Mouse (Mus musculus): ENCODE measurements around the gene Rab11fip5.

Gene Rab11fip5

DNA sequence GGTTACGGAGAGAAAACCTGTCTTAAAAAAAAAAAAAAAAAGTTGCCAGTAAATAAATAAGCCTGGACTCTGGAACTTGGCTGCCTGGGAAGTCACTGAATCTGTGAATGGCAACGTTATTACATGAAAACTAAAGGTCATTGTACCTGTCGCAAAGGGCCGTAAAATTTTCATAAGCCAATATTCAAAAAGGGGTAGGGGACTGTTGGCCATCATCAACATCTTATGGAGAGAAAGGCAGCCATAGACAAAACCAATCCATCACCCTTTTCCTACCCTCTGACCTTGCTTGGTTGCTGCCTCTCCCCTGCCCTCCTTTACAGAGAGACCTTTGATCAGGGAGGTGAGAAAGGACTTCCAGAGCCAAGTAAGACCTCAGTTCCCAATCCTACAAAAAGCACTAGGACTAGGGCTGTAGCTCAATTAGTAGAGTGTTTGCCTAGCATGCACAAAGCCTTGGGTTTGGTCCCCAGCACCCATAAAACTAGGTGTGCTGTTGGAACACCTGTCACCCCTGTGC, 44.7 kb downstream of the Rab11fip5 start:
- ChIA-PET CTCF (interaction anchor here in 1 of 4 experiments (1.2 kb wide), 1 partner anchor 17 kb away, joined by 4 read pairs; no protein-coding TSS in a partner anchor), POLR2A (interaction anchor here in 1 of 4 experiments (1.1 to 1.9 kb wide), 2 partner anchors 11 to 21 kb away, joined by 3 to 7 read pairs; no protein-coding TSS in a partner anchor)

DNA sequence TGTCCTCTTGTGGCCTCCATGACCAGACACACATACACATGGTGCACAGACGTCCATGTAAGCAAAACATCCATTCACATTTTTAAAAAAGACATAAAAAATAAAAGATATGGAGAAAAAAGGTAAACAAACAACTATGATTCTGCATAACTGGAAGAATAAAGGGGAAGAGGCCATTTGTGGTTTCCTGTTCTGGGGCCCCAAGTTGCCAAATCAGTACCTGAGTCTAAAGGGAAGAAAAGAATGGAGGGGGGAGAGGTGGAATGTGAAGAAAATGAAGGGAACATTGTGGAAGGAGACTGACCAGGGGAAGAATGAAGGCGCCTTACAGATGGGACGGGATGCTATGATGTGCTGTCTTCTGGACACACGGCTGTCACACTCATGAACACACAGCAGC, 47.9 kb downstream of the Rab11fip5 start:
- ChIA-PET POLR2A (no interaction called here), CTCF (no interaction called here)

DNA sequence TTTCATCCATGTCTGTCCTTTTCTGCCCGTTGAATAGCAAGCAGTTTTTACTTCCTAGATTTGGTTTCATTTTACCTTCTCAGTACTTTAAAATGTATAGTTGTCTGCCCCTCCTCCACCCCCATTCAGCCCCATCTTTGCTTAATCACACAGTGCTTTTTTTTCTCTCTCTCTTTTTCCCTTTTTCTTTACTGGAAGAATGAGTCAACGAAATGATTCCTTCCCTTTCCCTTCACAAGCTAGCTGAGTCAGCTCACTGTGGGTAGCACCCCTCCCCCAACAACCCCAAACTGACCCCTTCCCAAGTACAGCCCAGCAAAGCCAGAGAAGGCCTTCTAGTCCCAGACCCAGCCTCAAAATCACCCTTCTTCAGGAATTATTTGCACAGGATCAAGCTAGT, 49.3 kb downstream of the Rab11fip5 start:
- ChIA-PET POLR2A (interaction anchor here in 2 of 4 experiments (0.8 to 1.4 kb wide), 4 partner anchors 9 to 18 kb away, joined by 3 read pairs; no protein-coding TSS in a partner anchor), CTCF (no interaction called here)

DNA sequence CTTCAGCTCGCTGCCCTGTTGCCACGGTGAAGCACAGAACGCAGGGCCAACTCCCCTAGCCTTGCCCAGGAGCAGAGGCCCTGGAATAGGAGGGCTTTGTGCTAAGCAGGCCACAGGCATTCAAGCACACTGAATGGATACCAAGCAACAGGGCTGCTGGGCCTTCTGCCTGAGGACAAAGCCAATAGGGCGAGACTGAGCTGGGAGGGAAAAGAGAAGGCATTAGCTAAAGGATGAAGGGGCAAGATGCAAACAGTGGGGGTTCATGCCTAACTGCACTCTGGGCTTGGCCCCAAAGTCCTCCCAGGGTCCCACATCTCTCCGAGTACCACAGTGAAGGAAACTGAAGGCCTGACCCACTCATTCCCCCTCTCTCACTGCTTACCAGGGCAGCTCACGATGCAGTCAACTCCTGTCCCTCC, 54.0 kb downstream of the Rab11fip5 start:
- ChIA-PET POLR2A (interaction anchor here (0.6 to 1.5 kb wide), 7 partner anchors 11 to 132 kb away, joined by 3 to 7 read pairs (median 4); no protein-coding TSS in a partner anchor), CTCF (interaction anchor here in 2 of 4 experiments (0.6 to 1.2 kb wide), 3 partner anchors 14 to 37 kb away, joined by 3 to 5 read pairs (median 3); no protein-coding TSS in a partner anchor)

DNA sequence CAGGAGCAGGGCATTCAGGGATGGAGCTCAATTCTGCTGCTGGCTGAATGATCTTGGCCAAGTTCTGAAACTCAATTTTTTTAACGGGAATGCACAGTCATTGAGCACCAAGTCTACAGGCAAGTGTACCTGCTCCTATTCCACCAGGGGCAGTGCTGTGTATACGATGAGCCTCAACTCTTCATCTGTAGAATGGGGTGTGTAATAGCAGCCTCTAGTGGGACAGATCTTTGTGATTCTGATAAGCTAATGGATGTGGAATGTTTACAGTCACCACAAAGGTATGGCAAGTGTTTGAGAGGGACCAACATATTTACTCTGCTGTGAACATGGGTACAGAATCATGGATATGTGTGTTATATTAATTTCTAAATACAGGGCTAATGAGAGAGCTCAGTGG, 58.2 kb downstream of the Rab11fip5 start:
- ChIA-PET CTCF (interaction anchor here (0.8 to 2.3 kb wide), 4 partner anchors 44 to 161 kb away, joined by 3 to 22 read pairs (median 6); no protein-coding TSS in a partner anchor), POLR2A (interaction anchor here in 2 of 4 experiments (0.8 to 1.3 kb wide), 4 partner anchors 16 to 161 kb away, joined by 3 to 14 read pairs (median 4); partner anchors contain the start of genes Cct7 (in 1 of the 2) and Pradc1 (in 1 of the 2))

DNA sequence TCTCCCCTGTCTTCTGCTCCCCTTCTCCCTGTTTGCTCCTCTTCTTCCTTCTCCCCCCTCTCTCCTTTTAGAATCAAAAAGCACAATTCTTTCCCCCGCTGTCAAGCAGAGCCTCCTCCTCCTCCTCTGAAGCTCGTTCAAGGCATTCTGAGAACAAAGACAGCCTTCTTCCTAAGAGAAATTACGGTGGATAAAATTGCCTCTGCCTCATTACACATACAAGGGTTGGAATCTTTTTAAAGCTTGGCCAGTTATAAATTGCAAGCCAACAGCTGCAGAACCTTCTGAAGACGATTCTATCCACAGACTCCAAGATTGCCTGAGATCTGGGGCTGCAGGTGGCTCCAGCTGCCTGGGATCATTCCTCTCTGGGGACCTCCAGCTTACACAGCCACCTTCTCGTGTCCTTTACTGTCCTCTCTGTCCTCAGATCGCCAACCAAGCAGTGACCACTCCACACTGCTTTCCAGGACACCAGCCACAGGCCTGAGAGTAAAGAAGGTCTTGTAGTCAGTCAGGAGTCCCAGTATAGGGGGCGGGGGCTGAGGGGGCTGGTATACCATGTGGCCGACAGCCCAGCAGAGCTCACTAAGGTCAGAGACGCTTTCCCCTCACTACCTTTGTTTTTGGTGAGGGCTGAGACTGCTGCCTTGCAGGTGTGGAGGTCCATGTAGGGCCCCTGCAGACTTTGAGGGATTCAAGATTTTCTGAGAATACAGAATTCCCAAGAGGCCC, 60.2 kb downstream of the Rab11fip5 start:
- ChIA-PET CTCF (interaction anchor here in 3 of 4 experiments (0.6 to 1.4 kb wide), 6 partner anchors 9 to 155 kb away, joined by 3 to 5 read pairs (median 3); no protein-coding TSS in a partner anchor), POLR2A (interaction anchor here in 2 of 4 experiments (0.7 to 1.8 kb wide), 6 partner anchors 11 to 154 kb away, joined by 3 to 4 read pairs (median 4); partner anchors contain the start of genes Cct7 (in 1 of the 2) and Pradc1 (in 1 of the 2))

DNA sequence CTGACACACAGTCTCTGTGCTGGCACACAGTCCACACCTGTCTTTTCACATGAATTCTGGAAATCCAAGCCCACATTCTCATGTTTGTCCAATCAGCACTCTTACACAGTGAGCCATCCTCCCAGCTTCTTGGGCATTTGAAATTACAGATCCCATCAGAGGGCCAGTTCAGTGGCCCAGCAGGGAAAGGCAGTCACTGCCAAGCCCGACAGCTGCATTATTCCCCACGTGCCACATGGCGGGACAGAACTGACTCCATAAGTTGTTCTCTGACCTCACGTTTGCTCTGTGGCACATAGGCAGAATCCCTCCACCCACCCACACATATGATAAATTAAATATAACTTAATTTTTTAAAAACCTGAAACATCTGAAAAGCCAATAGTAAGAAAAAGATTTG, 66.5 kb downstream of the Rab11fip5 start:
- ChIA-PET POLR2A (no interaction called here), CTCF (interaction anchor here in 1 of 4 experiments (1.1 kb wide), 1 partner anchor 147 kb away, joined by 3 read pairs; no protein-coding TSS in a partner anchor)

DNA sequence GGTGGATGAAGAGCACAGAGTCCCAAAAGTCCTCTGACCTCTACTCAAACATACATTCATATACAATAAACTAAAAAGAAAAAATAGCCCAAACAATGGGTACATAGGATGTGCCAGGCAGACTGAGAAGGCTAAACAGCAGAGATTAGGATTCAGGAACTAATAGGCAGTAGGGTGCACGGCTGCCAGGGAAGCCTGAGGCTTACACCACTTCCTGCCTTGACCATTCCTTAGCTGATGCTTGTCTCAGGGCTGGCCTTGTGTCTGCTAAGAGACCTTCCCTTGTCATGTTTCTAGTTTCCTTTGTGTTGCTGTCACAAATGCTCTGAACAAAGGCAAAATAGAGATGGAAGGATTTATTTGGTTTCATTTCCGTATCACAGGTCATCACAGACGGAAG, 68.1 kb downstream of the Rab11fip5 start:
- ChIA-PET POLR2A (interaction anchor here in 1 of 4 experiments (1.5 kb wide), 1 partner anchor 13 kb away, joined by 3 read pairs; no protein-coding TSS in a partner anchor), CTCF (no interaction called here)

DNA sequence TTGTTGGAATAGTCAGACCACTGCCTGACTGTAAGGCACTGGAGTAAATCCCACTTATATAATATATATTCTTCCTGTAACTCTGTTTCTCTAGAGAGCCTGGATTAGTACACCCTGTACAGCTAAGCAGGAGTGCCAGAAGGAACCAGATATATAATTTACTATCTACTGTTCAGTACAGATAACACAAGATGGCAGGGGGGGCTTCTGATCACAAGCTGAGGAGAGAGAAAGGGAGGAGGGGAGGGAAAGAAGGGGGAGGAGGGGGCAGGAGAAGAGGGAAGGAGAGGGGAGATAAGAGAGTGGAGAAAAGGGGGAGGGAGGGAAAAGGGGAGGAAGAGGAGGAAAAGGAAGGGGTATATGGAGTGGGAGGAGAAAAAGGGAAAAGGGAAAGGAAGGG, 68.6 kb downstream of the Rab11fip5 start:
- ChIA-PET POLR2A (interaction anchor here in 1 of 4 experiments (0.6 to 1.5 kb wide), 2 partner anchors 12 to 27 kb away, joined by 3 read pairs; no protein-coding TSS in a partner anchor), CTCF (interaction anchor here in 1 of 4 experiments (2.6 kb wide), 1 partner anchor 19 kb away, joined by 6 read pairs; no protein-coding TSS in a partner anchor)

DNA sequence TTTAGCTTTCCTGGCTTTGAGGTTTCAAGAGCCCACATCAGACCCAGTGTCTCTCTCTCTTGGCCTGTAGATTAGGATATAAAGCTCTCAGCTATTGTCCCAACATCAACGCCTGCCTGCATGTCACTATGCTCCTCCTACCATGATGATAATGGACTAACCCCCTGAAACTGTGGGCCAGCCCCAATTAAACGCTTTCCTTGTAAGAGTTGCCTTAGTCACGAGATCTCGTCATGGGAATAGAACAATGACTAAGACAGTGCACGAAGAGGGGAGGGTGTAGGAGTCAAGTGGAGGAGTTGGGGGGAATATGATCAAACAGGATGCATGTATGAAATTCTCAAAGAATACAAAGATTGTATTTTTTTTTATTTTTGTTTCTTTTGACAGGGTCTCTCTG, 69.5 kb downstream of the Rab11fip5 start:
- POLR2A ChIA-PET, result interaction anchor here in 3 of 4 experiments (0.8 to 2.2 kb wide), 7 partner anchors 17 to 150 kb away, joined by 3 to 6 read pairs (median 3); no protein-coding TSS in a partner anchor
- CTCF ChIA-PET, result interaction anchor here (0.6 to 2.6 kb wide), 6 partner anchors 12 to 168 kb away, joined by 3 to 8 read pairs (median 4); no protein-coding TSS in a partner anchor

DNA sequence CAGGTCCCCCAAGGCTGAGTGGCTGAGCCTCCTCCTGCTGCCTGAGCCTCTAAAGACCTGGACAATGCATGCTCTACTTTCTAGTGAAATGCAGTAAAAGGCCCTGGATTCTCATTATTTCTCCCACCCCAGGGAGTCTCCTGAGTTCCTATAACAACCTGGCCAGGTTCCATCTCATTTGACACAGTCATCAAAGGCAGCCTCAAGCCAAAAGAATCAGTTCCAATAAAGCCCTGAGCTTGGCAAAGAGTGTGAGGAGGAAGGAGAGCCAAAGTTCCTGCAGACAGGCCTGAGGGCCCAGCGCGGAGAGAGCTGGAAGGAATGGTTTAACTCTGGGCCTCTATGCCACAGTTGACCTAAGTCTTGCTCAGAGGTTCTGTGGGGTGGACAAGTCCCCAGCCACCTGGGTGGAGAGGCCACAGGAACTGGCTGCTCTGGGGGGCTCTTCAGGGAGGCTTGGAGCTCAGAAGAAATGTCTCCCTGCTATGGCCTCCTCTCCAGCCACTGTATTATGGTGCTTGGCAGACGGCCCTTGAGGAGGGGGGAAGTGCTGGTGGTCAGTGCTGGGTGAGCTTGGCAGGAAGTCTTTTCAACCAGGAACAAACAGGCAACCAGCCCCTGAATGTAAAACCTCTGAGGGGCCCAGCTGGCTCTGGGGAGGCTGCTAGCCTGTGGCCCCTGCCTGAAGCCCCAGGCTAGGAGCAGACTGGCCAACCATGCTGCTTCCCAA, 71.9 kb downstream of the Rab11fip5 start:
- CTCF ChIA-PET, result interaction anchor here in 3 of 4 experiments (0.6 to 1.6 kb wide), 4 partner anchors 63 to 148 kb away, joined by 3 to 6 read pairs (median 4); partner anchors contain the start of gene Rab11fip5 (in 1 of the 3)
- POLR2A ChIA-PET, result interaction anchor here in 3 of 4 experiments (1.1 to 2.5 kb wide), 4 partner anchors 10 to 142 kb away, joined by 3 to 8 read pairs (median 5); partner anchors contain the start of gene Sfxn5 (in 1 of the 3)

DNA sequence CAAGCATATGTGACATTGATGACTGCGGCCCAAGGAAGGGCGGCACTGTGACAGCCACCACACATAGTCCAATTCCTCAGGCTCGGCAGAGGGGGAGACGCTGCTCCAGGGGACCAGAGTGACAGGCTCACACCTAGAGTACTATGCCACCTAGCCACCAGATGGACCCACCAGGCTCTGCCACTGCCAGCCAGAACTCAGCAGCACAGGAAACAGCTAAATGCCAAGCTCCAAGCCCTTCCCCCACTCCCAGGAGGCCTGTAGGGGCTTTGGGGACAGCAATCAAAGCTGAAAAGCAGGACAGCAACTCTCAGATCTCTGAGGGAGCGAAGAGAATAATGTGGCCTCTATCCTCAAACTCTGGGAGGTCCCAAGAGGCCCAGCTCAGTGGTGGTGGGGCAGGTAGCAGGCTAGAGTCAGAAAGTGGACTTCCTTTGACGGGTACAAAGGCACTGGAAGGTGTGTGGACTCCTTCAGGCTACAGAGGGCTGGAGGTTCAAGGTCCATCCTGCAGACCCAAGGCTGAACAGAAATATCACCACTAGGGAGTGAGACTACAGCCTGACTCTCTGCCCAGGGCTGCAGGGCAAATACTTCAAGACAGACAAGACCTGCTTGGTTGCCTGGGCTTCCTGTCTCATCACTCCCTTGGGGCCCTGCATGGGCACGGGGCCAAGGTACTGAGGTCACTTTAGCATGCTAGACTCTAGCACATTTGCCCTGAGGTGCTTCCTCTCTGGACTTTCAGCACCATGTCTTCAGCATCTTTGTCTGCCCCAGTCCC, 78.9 kb downstream of the Rab11fip5 start:
- ChIA-PET CTCF (interaction anchor here in 2 of 4 experiments (1.0 to 1.4 kb wide), 3 partner anchors 100 to 141 kb away, joined by 3 to 5 read pairs (median 4); no protein-coding TSS in a partner anchor), POLR2A (interaction anchor here in 1 of 4 experiments (0.5 to 0.7 kb wide), 2 partner anchors 13 to 24 kb away, joined by 3 to 4 read pairs; no protein-coding TSS in a partner anchor)

DNA sequence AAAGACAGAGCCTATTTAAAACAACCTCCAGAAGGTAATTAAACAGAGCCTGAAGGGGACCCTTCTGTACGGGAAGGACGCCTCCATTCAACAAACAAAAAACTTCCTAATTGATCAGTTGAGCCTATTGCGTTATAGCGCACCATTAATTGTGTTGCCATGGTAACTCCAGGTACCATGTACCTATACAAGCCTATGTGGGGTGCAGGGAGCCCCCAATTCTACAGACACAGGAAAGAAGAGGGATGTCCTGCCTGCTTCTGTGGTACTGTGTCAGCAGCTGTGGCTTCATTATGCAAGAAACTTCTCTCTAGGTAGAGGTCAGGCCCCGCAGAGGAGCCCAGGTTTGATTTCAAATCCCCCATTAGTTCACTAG, 80.4 kb downstream of the Rab11fip5 start:
- CTCF ChIA-PET, result interaction anchor here in 2 of 4 experiments (0.9 to 4.9 kb wide), 8 partner anchors 31 to 183 kb away, joined by 3 to 31 read pairs (median 4); no protein-coding TSS in a partner anchor

DNA sequence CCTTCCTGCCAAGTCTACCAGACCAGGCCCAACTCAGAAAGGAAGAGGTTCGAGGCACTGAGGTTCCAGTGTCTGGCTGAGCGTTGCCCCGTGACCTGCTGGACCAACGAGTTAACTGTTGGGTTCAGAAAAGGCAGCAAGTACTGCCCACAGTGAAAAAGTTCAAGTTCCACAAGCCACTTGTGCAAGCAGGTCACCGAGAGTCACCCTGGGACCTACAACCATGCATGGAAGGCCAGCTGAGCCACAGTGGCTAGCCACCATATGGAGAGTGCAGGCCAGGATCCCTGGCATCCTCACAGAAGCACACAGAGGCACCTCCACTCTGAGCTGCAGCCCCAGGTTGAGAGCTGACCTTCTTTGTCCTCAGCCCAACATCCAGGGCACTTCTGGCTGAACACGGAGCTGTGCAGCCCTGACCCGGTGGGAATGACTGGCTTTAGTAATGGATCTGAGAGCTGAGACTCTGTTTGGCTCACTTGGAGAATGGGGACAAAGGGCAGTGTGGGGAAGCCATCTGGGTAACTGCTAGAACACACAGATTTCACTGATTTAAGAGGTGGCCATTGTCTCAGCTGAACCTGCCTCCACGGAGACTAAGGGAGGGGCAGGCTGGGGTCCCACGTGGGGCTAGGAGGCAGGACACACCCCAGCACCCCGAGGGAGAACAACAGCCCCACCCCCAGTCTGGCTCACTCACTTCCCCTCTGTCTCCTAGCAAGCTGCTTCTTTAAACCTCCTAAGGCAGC, 81.0 kb downstream of the Rab11fip5 start:
- ChIA-PET POLR2A (interaction anchor here in 3 of 4 experiments (0.7 to 4.2 kb wide), 14 partner anchors 8 to 188 kb away, joined by 3 to 17 read pairs (median 4); partner anchors contain the start of genes Cct7 (in 2 of the 3), Pradc1 (in 2 of the 3) and Rab11fip5 (in 1 of the 3)), CTCF (interaction anchor here in 3 of 4 experiments (0.6 to 4.9 kb wide), 11 partner anchors 11 to 184 kb away, joined by 3 to 31 read pairs (median 4); no protein-coding TSS in a partner anchor)

More for the DNA sequence above, 80.4 kb downstream of the Rab11fip5 start:
- POLR2A ChIA-PET, result interaction anchor here in 3 of 4 experiments (0.7 to 4.2 kb wide), 12 partner anchors 8 to 189 kb away, joined by 3 to 17 read pairs (median 6); partner anchors contain the start of genes Cct7 (in 2 of the 3), Pradc1 (in 2 of the 3) and Rab11fip5 (in 1 of the 3)

DNA sequence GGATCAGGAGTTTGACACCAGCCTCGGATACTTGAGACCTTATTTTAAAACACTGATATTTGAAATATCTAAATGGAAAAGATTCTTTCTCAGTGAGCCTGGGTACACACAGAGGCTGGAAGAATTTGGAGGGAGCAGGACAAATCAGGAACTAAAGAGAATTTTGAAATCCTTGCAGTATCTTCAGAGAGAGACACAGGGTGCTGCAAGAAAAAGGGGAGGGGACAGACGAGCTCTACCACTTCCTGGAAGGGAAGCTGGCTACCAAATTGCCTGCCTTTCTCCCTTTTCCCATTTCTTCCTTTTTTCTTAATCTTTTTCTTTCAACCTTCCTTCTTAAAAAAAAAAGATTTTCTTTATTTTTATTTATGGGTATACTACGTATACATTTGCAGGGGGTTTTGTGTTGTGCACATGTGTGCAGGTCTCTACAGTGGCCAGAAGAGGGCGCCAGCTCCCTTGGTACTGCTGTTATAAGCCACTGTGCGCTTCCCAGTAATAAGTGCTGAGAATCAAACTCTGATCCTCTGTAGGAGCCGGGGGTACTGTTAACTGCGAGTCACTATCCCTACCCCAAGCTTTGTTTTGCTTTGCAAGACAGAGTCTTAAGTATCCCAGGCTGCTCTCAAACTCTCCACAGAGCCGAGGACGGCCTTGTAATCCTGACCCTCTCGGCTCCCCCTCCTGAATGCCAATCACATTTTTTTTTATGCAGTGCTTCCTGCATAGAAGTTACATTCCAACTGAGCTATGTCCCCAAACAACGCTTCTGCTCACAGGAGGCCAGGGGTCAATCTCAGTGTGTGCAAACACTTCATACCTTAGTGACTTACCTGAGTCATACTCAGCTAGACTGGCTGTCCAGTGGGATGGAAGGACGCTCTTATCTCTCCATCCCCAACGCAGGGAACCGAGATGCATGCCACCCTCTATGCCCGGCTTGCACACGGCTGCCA, 83.3 kb downstream of the Rab11fip5 start:
- CTCF ChIA-PET, result interaction anchor here (0.5 to 4.9 kb wide), 32 partner anchors 9 to 219 kb away, joined by 3 to 31 read pairs (median 4); partner anchors contain the start of gene Spr (in 1 of the 4)
- POLR2A ChIA-PET, result interaction anchor here in 3 of 4 experiments (0.6 to 6.3 kb wide), 12 partner anchors 8 to 1185 kb away, joined by 3 to 30 read pairs (median 4); partner anchors contain the start of genes Cct7 (in 1 of the 3), Emx1 (in 1 of the 3), Noto (in 1 of the 3) and Pradc1 (in 1 of the 3)

Data from embryonic stem cell, embryonic (primary cell).